Mouse (Mus musculus) A20 (cell line): Measurements from ENCODE around the gene Zkscan6.

ENCODE experiments used
- DNase-seq: peaks from one replicate; pipeline ENCODE4 v3.0.0-alpha.2; 2011; ENCODE audit warnings: low read depth, low spot score

Gene Zkscan6

DNA sequence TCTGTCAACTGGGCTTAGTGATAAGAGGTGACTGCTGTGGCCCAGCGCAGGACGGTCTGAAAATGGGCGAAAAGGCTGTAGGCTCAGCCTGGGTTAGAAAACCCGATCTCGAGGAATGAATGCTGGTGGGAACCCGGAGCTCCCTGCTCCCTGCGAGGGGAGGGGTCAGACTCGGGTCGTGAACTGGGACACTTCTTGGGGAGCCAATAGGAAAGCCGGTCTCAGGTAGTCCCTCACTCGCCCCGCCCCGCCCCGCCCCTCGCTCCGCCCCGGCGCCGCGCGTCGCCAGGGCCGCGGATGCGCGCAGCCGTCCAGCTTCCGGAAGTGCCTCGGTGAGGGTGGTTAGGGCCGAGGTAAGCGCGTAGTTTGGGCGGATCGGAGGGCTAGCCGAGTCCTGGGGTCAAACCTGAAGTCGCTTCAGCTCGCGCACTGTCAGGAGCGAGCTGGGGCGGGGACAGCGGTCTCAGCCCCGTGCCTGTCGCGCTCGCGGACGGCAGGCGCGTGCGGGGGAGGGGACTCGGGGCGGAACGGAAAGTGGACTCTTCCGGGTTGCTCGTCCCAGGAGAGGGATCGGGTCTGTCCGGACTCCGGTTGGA is at the start of gene Zkscan6:
Gene Zkscan6 (plus strand): TSS at position 267 of the 596 bp plus-strand sequence.
- DNase-seq = peak; percentile 95

DNA sequence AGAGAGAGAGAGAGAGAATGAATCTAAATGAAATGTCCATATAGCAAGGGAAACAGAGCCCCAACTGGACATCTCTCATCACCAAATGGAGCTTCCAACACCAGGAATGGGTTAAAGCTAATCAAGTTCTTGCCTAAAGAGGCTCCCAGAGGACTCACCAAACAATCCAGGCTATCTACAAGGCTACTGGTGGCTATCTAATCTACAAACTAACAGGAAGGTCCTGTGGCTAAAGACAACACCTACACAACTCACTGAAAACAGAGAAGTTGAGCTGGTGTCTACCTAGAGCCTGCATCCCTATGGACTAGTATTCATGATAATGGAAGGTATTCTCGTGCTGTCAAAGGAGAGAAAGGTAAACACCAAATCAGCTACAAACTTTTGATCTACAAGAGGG is 47.6 kb upstream of the Zkscan6 start:
- DNase-seq = no peak

DNA sequence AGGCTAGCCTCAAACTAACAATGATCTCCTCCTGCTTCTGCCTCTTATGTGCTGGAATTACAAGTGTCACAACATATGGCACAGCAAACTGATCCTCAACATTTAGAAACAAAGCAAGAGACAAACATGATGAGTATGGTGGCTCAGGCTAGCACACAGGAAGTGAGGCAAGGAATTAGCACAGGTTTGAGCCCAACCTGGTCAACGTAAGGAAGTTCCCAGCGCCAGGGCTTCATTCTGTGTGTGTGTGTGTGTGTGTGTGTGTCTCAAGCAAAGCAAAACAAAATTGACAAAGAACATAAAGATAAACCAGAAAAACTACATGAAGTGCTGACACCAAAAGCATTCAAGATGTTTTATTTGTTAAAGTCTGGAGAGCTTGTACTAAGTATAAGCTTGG is 46.1 kb upstream of the Zkscan6 start:
- DNase-seq = no peak

DNA sequence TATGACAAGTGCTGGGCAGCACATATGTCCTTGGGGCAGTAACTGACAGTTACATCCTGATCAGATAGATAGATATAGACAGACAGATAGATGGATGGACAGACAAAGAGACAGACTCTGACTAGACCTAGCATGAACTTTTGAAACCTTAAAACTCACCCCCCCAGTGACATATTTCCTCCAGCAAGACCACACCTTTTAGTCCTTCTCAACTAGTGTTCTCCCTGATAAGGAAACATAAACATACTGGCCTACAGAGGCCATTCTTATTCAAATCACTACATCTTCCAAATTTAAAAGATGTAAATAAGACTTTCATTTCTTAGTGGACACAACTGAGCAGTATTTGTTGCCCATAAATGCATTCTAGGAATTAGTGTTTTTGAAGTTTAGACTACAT is 38.5 kb upstream of the Zkscan6 start:
- DNase-seq = no peak

DNA sequence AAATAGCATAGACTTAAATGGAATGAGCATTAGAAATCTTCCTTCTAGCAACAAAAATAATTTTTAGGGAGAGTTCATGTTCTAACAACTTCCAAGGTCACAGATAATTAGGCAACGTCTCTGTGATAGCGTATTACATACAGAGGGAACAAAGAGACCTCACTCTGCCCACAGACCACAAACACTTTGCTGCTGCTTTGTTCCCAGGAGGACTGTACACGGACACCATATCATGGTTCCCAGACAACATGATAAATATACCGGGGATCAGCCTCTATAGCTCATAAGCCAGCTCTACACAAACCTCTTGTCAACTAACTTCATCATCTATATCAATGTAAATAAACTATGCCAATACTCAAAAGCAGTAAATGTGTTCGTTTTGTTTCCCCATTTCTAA is 37.0 kb upstream of the Zkscan6 start:
- DNase-seq = no peak

DNA sequence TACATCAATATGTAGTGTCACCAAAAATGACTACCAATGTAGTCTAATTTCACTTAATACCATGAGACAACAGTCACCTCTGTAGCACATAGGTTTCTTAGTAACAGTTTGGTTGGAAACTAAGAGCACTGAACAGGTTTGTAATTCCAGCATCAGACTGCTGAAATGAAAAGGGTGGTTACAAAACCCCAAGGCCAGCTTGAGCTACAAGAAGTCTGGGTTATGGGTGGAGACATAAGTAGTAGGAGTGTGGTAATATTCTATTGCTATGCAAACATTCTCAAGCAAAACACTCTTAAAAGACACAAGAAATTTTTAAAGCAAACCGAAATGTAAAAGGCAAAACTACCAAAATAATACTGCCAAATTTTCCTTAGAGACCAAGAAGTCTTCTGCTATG is 35.4 kb upstream of the Zkscan6 start:
- DNase-seq = no peak

DNA sequence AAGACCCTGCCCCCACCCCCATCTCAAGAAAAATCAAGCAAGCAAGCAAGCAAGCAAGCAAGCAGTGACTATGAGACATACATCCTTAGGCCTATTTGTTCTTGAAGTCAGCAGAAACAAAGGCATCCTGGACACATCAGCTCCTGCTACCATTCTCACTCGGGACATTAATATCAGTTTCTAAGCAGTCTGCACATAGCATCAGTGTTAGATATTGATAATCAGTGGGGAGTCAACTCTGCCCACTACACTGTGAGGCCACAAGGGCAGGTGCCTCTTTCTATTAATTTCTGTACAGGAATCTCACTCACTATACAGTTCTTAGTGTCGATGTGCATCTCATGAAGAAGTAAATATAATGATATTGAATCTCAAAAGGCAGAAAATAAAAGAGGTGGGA is 33.4 kb upstream of the Zkscan6 start:
- DNase-seq = no peak

DNA sequence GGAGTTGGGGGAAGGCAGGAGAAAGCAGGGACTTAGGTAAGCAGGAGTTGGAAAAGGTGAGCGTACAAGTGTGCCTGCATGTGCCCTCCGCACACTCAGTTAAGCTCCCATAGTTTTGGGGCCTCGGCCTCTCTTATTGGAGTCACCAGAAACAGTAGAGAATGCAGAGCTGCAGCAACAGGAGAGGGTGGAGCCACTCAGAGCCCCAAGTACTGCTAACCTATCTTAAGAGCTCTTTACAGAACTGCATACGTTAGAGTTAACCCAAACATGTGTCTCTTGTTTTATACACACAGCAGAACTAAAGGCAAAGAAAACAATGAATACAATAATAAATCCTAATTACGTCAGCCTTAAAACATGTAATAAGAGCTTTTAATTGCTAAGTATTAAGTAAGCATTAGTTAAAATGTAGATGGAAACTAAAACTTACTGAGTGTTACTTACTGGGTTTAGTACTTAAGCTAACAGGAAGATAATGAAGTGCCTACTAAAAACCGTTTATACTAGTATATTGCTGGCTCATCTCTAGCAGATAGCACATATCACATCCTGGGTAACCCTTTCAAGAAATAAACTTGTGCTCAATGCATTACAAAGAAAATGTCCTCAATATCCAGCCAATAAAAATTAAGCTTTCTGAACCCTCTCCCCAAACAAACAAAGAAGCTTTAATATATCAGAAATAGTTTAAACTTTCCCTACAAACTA is 32.9 kb upstream of the Zkscan6 start:
- DNase-seq = no peak

DNA sequence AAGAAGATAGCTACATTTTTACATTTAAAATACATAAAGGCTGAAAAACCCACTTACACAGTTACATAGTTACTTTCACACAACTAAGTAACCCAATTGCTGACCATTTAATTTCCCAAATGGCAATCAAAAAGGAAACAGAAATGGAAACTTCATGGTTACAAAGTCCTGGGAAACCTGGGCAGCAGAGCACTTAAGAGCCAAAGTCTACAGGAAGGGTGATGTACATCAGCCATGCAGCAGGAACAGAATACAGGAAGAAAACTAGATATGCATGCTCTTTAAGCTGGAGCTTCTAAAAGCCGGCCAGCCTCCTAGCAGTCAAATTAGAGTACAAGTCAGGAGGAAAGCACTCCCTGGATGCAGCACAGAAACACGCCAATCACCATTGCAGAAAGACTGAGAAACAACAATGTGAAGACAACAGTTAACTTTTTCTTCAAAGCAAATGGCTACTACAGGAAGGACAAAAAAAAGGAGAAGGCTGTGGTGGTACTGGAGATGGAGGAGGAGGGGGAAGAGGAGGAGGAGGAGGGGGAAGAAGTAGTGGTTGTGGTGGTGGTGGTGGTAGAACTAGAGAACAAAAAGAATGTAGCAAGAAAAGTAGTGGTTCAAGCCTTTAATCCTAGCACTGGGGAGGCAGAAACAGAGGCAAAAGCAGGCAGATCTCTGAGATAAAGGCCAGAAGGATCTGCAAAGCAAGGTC is 29.9 kb upstream of the Zkscan6 start:
- DNase-seq = no peak

DNA sequence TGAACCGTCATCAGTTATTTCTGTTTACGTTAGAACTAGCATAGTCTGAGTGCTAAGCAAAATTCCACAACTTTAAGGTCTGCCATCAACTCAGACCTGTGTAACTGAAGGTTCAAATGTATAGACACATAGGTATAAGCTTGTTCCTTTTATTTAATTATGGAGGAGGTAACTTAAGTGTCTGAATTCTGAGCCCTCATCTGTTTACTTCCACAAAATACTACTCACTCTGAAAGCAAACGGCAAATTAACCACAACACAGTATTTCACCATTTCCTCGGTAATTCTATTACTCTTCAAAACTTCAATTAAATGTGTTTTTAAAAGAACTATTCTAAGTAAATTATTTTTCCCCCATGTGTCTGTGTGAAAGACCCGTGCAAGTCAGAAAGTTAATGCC is 29.2 kb upstream of the Zkscan6 start:
- no peak for DNase-seq

DNA sequence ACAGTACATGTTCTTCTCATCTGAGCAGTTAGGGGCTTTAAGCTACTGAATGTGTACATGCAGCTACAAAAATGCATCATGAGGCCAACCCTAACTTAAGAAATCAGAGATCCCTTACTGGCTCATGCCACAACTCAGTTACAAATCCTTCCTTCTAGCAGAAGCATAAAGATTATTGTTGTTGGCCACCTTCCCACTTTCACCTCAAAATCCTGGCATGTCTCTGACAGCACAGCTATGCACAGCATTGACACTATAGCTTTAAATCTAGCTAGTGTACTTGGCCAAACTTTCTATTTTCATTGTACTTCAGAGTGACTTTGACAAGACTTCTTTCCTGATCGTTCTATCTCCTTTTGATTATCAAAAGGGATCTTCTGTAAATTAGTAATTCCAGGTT is 27.9 kb upstream of the Zkscan6 start:
- DNase-seq = no peak

DNA sequence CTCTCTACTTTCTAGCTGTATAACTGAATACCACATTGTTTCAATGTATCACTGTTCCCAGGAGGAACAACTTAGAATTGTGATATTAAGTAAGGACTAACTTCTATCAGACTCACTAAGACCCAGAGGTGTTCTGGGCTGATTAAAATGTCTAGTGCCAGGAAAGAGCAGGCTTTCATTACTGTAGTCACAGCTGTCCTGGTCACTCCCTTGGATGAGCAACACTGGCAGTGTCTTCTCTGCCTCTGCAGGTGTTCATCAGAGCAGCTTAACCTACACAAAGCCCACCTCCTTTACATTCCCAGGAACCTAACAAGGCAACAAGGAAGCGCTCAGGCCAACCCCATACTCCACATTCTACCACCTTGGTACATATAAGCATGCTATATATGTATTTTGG is 27.4 kb upstream of the Zkscan6 start:
- DNase-seq = no peak

DNA sequence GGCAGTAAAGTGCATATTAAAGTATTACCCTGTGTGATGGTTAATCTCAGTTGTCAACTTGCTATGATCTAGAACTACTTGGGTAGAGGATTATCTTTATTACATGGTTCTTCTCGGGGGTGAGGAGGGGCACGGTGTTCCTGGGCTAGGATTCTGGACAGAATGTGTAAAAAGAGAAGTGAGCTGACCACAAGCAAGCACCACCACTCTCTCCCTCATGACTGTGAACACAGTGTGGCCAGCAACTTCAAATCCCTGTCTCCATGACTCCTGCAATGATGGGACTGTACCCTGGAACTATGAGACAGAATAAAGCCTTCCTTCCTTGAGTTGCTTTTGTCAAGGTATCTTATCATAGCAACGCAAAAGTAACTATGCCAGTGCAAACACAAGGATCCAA is 25.4 kb upstream of the Zkscan6 start:
- DNase-seq = no peak

DNA sequence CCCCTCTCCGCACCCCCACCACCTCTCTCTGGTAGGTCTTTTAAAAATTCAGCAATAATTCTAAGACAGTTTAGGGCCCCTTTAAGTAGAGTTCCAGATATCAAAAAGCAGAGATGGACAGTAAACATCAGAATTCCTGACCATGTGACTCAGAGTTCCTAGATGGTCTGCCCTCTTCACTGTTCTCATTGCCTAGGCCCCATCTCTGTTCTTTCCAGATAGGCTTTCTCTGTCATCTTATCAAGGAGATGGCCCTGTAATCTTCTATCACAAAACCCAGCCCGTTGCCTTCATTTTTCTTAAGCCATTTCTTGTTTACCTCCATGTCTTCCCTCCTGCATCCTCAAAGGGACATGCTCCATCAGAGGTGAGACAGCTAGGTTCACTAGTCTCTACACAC is 20.8 kb upstream of the Zkscan6 start:
- DNase-seq = no peak

DNA sequence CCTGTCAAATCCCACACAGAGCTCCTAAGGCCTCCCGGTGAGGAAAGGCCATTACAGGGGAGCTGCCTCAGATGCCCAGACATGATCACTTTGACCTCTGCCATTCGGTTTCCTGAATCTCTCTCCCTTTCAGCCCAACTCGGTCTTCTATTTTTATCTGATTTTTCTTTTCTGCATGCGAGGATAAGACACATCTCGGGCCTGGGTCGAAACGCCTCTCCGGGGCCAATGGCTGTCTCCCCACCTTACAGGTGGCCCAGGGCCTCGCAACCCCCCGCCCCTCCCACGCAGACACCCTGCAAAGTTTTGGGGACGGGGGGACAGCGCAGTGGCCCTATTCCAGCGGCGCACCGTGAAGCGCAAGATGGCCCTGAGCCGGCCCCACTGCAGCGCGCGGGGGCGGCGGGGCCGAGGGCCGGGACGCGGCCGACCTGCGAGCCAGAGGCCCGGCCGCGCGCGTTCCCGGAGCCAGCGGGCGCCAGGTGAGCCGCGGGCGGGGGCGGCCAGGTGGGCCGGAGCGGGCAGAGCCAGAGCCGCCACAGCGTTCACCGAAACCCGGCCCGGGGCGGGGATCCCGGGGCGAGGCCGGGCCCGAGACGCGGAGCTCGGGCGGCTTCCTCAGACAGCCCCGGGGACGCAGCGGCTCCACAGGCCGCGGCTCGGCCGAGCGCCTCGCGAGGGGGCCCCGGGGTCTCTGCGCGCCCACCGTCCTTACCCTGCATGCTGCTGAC is 19.4 kb upstream of the Zkscan6 start:
- DNase-seq = peak; percentile 56

DNA sequence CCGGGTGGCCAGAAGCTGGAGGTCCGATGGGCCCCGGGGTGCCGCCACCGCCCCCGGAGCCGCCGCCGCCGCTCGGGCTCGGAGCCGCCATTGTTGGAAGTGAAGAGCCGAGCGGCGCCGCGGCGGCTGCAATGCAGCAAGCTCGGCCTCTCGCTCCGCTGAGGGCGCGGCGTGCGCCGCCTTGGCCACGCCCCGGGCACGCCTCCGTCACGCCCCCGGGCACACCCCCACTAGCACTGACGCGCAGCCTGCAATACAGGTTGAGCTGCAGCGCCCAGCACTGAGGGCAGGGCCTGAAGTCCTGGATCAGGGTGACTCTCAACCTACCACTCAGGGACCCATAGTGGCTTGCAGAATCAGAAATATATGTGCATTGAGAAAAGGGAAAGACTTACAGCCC is 18.8 kb upstream of the Zkscan6 start, which contains the start of gene Map2k4:
Gene Map2k4 (minus strand): TSS at position 144 of the 400 bp plus-strand sequence.
- peak; percentile 94 for DNase-seq

DNA sequence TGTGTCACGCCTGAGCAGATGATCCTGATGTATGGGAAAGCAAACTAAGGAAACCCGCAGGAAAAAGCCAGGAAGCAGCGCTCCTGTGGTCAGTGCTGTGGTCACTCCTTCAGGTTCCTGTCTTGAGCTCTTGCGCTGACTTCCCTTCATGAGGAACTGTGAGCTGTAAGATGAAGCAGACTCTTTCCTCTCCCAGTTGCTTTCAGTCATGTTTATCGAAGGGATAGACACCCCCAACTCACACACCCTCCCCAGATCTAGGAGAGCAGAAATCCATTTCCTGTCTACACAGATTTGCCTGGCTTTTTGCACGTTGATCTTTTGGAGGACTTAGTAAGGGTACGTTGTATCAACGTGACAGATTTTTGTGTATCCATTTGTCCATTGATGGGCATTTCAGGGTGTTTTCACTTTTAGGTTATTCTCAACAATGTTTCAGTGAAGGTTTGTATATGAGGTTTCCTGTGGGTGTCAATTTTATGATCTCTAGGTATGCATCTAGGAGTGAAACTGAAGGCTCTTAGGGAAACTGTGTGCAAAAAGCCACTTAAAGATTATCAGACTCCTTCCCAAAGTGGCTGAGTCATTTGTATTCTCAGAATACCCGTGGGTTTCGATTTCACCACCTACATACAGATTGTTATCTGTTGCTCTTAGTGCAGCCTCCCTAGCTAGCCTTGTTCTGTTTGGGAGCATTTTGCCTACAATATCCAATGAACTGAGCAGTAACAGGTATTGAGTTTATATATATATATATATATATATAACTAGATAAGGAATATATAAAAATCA is 12.4 kb upstream of the Zkscan6 start:
- no peak for DNase-seq

DNA sequence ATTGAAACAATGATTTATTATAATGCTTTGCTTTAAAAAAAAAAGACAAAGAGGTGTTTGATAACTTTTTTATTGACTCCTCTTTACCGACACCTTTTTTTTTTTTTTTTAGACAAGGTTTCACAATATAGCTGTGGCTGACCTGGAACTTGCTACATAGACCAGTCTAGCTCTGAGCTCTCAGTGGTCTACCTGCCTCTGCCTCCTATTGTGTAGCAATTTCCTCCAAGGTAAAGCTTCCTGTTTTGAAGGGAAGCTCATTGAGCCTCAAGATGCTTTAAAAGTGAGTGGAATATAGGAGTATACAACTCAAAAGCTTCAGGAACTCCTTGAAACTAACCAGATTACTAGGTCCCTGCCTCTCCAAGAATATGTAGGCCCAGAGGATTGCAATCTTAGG is 11.1 kb upstream of the Zkscan6 start:
- no peak for DNase-seq

DNA sequence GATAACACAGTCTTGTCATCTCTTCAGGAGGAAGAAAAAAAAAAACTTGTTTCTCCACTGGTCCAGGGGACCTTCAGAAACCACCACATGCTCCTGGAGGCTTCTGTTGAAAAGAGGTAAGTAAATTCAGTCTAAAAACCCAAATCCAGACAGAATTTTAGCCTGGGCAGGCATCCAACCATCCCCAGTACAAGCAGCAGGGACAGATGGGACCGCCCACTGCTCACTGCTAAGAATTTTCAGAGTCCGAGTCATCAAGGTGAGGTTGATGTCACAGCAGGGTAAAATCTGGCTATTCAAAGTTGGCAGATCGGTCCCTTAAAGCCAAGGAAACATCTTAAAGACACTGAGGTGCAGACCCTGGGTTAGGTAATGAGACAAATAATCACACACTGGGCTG is 5.1 kb upstream of the Zkscan6 start:
- no peak for DNase-seq

DNA sequence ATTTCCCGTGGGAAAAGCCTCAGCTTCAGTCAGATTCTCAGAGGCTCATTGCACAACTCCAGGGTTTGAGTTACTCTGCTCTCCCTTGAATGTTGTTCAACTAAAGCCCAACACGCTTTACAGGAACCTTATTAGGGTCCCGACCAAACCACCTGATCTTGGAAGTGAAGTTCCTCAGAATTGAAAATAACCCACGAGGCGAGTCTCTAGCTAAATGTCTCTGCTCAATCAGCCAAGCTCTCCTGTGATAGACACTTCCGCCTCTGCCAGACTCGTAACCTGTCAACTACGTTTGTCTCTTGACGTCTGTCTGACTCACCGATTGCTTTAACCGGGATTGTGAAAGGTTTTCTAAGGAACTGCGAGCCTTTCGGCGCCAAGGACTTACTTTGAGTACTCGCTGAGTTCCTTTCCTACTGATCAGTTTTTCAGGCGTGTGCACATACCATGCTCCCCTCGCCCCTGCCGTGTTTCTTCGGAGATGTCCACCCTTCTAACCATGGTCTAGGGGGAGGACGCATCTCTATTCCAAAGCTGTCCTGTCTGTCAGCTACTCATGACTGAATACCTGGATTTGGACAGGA is 562 bp upstream of the Zkscan6 start:
- DNase-seq = no peak

DNA sequence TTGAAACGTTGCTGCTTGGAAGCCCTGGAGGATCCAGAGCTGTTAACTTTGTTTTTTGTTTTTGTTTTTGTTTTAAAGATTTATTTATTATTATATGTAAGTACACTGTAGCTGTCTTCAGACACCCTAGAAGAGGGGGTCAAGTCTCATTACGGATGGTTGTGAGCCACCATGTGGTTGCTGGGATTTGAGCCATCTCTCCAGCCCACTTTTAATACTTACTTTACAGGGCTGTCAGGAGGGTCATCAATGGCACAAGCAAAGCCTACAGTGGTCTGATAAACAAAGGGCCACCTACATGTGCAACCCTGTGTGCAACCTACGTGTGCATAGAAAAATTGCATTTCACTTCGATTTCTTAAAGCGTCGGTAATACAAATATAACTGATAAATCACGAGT is 626 bp downstream of the Zkscan6 start:
- DNase-seq = no peak
